Mouse (Mus musculus): ENCODE measurements around the gene Abca3. TPM values are rescaled to one million over a fixed set of nuclear protein-coding genes. Genes with fewer than 3 reads are reported as not detected.
"Not testable (repeated sequence)": the region's sequence is repeated elsewhere in the genome, so short reads cannot be mapped to it uniquely, and the experiment has no call there.

Abca3 gene
- total RNA-seq, 1 experiment from 2014 or later: 14.2 TPM

- no peak for ATAC-seq (replicated peaks in 1 of 2; ENCODE audit: insufficient read depth in 1 of 2, low FRiP score in 2 of 2, low TSS enrichment in 1 of 2, low read depth in 1 of 2, poor library complexity in 2 of 2, severe bottlenecking in 2 of 2)
Measured at GRCm38 (mm10) chr17:24424489-24424888, 72.7 kb downstream of the Abca3 start.

DNA sequence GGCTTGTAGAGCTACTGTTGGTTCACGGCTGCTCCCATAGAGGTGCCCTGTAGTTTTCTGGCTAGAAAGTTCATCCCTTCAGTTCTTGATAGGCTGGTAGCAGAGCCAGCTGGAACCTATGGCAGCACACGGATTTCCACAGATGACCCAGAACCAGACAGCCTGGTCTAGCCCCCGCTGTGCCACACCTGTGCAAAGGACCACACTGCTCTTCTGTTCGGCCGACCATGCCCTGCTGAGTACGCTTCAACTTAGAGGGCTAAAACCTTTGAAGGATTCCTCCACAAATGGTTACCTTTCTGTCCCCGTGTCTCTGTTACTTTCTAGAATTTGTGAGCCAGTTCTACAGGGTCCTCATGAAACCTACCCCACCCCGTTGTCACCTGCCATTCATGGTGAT, 73.6 kb downstream of the Abca3 start:
- not testable (repeated sequence) for ATAC-seq (replicated peaks in 1 of 2; ENCODE audit: insufficient read depth in 1 of 2, low FRiP score in 2 of 2, low TSS enrichment in 1 of 2, low read depth in 1 of 2, poor library complexity in 2 of 2, severe bottlenecking in 2 of 2)

DNA sequence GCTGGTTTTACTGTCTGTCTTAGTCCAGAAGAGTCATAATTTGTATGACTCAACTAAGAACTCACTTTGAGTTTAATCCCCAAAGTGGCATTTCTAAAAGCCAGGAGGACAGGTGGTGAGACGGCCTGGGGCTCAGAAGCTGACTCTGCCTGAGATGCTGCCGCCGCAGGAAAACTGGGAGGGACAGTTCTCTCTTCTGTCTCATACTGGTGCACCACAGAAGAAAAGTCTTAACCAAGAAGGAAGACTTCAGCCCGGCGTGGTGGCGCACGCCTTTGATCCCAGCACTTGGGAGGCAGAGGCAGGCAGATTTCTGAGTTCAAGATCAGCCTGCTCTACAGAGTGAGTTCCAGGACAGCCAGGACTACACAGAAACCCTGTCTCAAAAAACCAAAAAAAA, 74.2 kb downstream of the Abca3 start:
- no peak for ATAC-seq (replicated peaks in 1 of 2; ENCODE audit: insufficient read depth in 1 of 2, low FRiP score in 2 of 2, low TSS enrichment in 1 of 2, low read depth in 1 of 2, poor library complexity in 2 of 2, severe bottlenecking in 2 of 2)

GRCm38 (mm10) chr17:24426471-24427169, 74.9 kb downstream of the Abca3 start, which contains the start of gene Eci1:
TSS of gene Eci1 (plus strand) at chr17:24426641.
- peak; percentile 98 for ATAC-seq (replicated peaks in 1 of 2; ENCODE audit: insufficient read depth in 1 of 2, low FRiP score in 2 of 2, low TSS enrichment in 1 of 2, low read depth in 1 of 2, poor library complexity in 2 of 2, severe bottlenecking in 2 of 2)

- no peak for ATAC-seq (replicated peaks in 1 of 2; ENCODE audit: insufficient read depth in 1 of 2, low FRiP score in 2 of 2, low TSS enrichment in 1 of 2, low read depth in 1 of 2, poor library complexity in 2 of 2, severe bottlenecking in 2 of 2)
Measured at GRCm38 (mm10) chr17:24427170-24427557, 75.4 kb downstream of the Abca3 start.

GRCm38 (mm10) chr17:24429201-24429983, 77.6 kb downstream of the Abca3 start:
- no peak for ATAC-seq (replicated peaks in 1 of 2; ENCODE audit: insufficient read depth in 1 of 2, low FRiP score in 2 of 2, low TSS enrichment in 1 of 2, low read depth in 1 of 2, poor library complexity in 2 of 2, severe bottlenecking in 2 of 2)

DNA sequence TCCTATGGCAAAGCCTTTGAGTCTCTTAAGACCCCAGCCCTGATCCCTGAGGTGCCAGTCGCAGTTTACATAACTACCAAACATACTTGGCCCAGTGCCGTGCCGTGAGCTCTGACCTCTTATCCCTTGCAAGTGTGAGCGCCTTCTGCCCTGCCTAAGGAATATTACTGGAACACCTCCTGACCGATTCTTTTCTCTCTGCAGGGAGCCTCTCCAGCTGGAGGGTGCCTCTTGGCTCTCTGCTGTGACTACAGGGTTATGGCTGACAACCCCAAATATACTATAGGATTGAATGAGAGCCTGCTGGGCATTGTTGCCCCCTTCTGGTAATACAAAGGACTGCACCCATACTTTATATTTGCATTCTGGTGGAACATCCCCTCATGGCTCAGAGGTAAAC, 85.3 kb downstream of the Abca3 start:
- ATAC-seq (replicated peaks in 1 of 2; ENCODE audit: insufficient read depth in 1 of 2, low FRiP score in 2 of 2, low TSS enrichment in 1 of 2, low read depth in 1 of 2, poor library complexity in 2 of 2, severe bottlenecking in 2 of 2): peak; percentile 72 to 78

DNA sequence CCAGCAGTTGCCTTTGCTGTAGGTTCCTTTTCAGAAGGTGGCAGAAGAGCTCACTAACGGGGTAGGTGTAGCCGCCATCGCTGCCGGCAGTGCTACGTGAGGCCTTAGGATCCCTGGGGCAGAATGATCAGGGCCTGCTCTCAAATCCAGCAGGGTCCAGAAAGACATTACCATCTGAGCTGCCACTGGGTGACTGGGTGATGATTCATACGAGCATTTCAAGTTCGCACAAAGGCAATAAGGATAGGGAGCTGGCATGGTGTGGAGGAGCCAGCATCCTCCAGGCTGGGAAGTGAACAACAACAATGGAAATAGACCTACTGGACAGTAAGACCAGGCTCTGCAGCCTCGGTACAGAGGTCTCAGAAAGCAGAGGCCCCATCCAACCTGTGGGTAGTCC, 88.6 kb downstream of the Abca3 start:
- no peak for ATAC-seq (replicated peaks in 1 of 2; ENCODE audit: insufficient read depth in 1 of 2, low FRiP score in 2 of 2, low TSS enrichment in 1 of 2, low read depth in 1 of 2, poor library complexity in 2 of 2, severe bottlenecking in 2 of 2)

DNA sequence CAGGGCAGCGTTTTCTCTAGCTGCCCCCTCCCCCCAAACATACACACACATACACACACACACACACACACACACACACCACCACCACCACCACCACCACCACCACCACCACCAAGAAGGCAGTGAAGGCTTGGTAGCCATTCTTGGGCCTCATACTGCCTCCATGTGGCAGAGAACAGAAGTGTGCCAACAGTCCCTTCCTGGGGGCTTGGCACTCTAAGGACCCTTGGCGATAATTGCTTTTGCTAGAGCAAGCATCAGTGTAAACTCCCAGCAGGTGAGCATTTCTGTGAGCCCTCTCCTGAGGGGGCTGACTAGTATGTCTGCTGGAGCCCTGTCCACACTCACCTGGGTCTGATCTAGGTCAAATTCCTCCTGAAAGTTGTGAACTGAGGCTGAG, 89.4 kb downstream of the Abca3 start:
- no peak for ATAC-seq (replicated peaks in 1 of 2; ENCODE audit: insufficient read depth in 1 of 2, low FRiP score in 2 of 2, low TSS enrichment in 1 of 2, low read depth in 1 of 2, poor library complexity in 2 of 2, severe bottlenecking in 2 of 2)

- no peak for ATAC-seq (replicated peaks in 1 of 2; ENCODE audit: insufficient read depth in 1 of 2, low FRiP score in 2 of 2, low TSS enrichment in 1 of 2, low read depth in 1 of 2, poor library complexity in 2 of 2, severe bottlenecking in 2 of 2)
Measured at GRCm38 (mm10) chr17:24442107-24442506, 90.4 kb downstream of the Abca3 start.

- no peak for ATAC-seq (replicated peaks in 1 of 2; ENCODE audit: insufficient read depth in 1 of 2, low FRiP score in 2 of 2, low TSS enrichment in 1 of 2, low read depth in 1 of 2, poor library complexity in 2 of 2, severe bottlenecking in 2 of 2)
Measured at GRCm38 (mm10) chr17:24442632-24443155, 90.9 kb downstream of the Abca3 start, which contains the start of gene Dnase1l2. TSS of gene Dnase1l2 (minus strand) at chr17:24443105.

GRCm38 (mm10) chr17:24443409-24443808, 91.7 kb downstream of the Abca3 start:
- no peak for ATAC-seq (replicated peaks in 1 of 2; ENCODE audit: insufficient read depth in 1 of 2, low FRiP score in 2 of 2, low TSS enrichment in 1 of 2, low read depth in 1 of 2, poor library complexity in 2 of 2, severe bottlenecking in 2 of 2)

GRCm38 (mm10) chr17:24446590-24446989, 94.8 kb downstream of the Abca3 start:
- peak; percentile 25 to 43 for ATAC-seq (replicated peaks in 1 of 2; ENCODE audit: insufficient read depth in 1 of 2, low FRiP score in 2 of 2, low TSS enrichment in 1 of 2, low read depth in 1 of 2, poor library complexity in 2 of 2, severe bottlenecking in 2 of 2)

DNA sequence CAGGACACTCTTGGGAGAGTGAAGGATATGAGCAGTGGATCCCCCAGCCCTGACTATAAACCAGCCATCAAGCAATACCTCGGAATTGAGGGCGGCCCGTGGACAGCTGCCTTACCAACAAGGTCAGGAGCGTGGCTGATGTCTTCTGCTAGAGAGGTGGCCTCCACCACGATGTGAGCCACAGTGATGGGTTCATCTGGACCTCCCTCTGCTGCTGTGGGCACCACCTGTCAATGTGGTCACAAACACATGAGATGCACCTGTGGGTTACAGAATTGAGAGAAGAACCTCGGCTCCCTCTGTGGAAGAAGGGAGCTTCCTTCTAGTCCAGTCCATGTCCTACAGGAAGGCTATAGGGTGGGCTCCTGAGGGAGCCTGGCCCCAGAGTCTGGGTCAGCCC, 97.8 kb downstream of the Abca3 start:
- ATAC-seq (replicated peaks in 1 of 2; ENCODE audit: insufficient read depth in 1 of 2, low FRiP score in 2 of 2, low TSS enrichment in 1 of 2, low read depth in 1 of 2, poor library complexity in 2 of 2, severe bottlenecking in 2 of 2): no peak

GRCm38 (mm10) chr17:24451220-24451619, 99.5 kb downstream of the Abca3 start:
- no peak for ATAC-seq (replicated peaks in 1 of 2; ENCODE audit: insufficient read depth in 1 of 2, low FRiP score in 2 of 2, low TSS enrichment in 1 of 2, low read depth in 1 of 2, poor library complexity in 2 of 2, severe bottlenecking in 2 of 2)

DNA sequence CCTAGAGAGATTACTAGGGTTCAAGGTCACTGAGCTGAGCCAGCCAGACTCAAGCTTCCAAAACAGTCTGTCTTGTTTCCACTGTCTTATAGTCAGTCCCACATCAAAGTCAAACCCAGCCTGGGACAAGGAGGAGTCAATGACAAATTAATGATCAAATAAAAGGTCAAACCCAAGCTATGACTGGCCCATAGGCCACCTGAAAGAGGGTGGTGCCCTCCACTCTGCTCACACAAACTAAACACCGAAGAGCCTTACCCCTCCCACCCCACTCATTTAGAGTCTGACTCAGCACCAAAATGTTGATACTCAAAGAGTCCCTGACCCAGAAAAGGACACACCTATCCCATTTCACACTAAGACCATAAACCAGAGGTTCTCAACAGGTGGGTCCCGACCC, 101.6 kb downstream of the Abca3 start:
- no peak for ATAC-seq (replicated peaks in 1 of 2; ENCODE audit: insufficient read depth in 1 of 2, low FRiP score in 2 of 2, low TSS enrichment in 1 of 2, low read depth in 1 of 2, poor library complexity in 2 of 2, severe bottlenecking in 2 of 2)

DNA sequence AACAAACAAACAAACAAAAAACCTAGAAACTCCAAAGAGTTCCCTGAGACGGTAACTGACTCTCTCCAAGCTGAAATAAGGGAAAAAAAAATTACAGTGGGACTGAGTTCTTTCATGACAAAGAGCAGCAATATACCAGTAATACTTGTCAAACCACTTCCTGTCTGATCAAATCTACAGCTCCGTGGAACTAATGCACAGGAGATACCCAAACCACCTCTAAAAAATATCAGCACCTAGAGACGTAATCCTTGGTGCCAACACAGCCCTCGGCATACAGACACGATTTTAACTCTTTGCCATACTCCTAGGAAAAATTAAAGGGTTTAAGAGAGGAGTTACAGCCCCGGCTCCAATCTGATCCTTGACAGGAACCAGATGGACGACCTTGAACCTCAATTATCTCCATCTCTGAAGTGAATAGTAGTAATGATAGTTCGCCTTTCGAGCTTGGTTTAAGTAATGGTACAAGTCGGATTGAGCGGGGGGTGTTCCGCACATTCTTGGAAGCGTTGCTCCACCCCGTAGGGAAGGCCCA, 102.5 kb downstream of the Abca3 start:
- peak; percentile 1; a peak in 1 of 4 replicates for ATAC-seq (replicated peaks in 1 of 2; ENCODE audit: insufficient read depth in 1 of 2, low FRiP score in 2 of 2, low TSS enrichment in 1 of 2, low read depth in 1 of 2, poor library complexity in 2 of 2, severe bottlenecking in 2 of 2)
